Mouse (Mus musculus): Measurements from ENCODE around the gene Mrrf.

DNA sequence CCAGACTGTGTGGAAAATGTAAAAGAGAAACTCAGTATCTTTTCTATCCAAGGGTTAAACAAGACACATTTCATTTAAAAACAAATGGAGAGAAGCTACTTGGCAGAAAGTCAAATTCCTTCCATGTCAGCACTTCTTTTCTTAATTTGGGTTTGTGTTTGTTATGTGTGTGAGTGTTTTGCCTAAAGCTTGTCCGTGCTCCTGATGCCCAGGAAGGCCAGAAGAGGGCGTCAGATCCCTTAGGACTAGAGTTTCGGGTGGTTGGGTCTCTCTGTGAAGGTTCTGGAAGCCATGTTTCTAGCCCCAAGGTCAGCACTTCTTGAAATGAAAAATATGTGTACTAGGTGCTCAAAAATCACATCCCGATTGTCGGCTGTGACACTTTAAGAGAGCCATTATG is 78.2 kb downstream of the Mrrf start:
- TF ChIP-seq GATA1 (IDR thresholded peaks at IDR 0.05; ENCODE audit: low read length): no peak
- TF ChIP-seq TAL1 (IDR thresholded peaks at IDR 0.05; ENCODE audit: low read length): no peak
